Mouse (Mus musculus): Measurements from ENCODE around the gene Il20.

Gene Il20

GRCm38 (mm10) chr1:130865541-130866221 is 45.6 kb downstream of the Il20 start, which contains the start of gene Fcmr:
Gene Fcmr, plus strand, starts transcription at chr1:130865669.
- no peak for DNase-seq (ENCODE audit: inconsistent ontology term)

GRCm38 (mm10) chr1:130864741-130865140 is 46.5 kb downstream of the Il20 start:
- no peak for DNase-seq (ENCODE audit: inconsistent ontology term)

- no peak for DNase-seq (ENCODE audit: inconsistent ontology term)
Measured at GRCm38 (mm10) chr1:130864238-130864637, 47.0 kb downstream of the Il20 start.

GRCm38 (mm10) chr1:130857456-130857855 is 53.8 kb downstream of the Il20 start:
- no peak for DNase-seq (ENCODE audit: inconsistent ontology term)

All from Muller cell, postnatal 12 days (primary cell).